Mouse (Mus musculus) heart, postnatal 0 days (tissue): ENCODE data around the gene Rtp3. TPM values are rescaled to one million over a fixed set of nuclear protein-coding genes. Genes with fewer than 3 reads are reported as not detected.

Source experiments
- ATAC-seq: fragments of 200-750 bp; cut with Nextera tagmentation; 2 replicates; pipeline ENCODE4 v1.8.0; 2017; ENCODE audit warnings: low read depth, moderate number of reproducible peaks, moderate library complexity; ENCODE audit not compliant: insufficient read depth
- DNase-seq: peaks from one replicate; pipeline ENCODE4 v3.0.0-alpha.2; 2016; ENCODE audit warnings: low spot score
- H3K27ac ChIP-seq: fragments of 300-500 bp; sonication (generic); 2 replicates; pipeline ENCODE4 v1.5.1; 2014; ENCODE audit warnings: low read depth, mild to moderate bottlenecking
- H3K27me3 ChIP-seq: fragments of 300-500 bp; sonication (generic); 2 replicates; pipeline ENCODE4 v1.6.1; 2014; ENCODE audit warnings: low read length, mixed read lengths; ENCODE audit not compliant: control insufficient read depth, insufficient read depth
- H3K36me3 ChIP-seq: fragments of 300-500 bp; sonication (generic); replicated peaks from 2 replicates; pipeline ENCODE4 v1.6.1; 2014; ENCODE audit warnings: low read length, mixed read lengths; ENCODE audit not compliant: control insufficient read depth, insufficient read depth
- H3K4me1 ChIP-seq: fragments of 300-500 bp; sonication (generic); 2 replicates; pipeline ENCODE4 v1.6.1; 2014; ENCODE audit warnings: antibody characterized with exemption; ENCODE audit not compliant: control insufficient read depth, insufficient read depth
- H3K4me2 ChIP-seq: fragments of 300-500 bp; sonication (generic); 2 replicates; pipeline ENCODE4 v1.6.1; 2014; ENCODE audit warnings: low read depth, mild to moderate bottlenecking, low read length, moderate library complexity
- H3K4me3 ChIP-seq: fragments of 300-500 bp; sonication (generic); 2 replicates; pipeline ENCODE4 v1.5.1; 2014; ENCODE audit warnings: low read depth, low read length
- H3K9ac ChIP-seq: fragments of 300-500 bp; sonication (generic); replicated peaks from 2 replicates; pipeline ENCODE4 v1.6.1; 2014; ENCODE audit warnings: low read depth, low read length, mixed read lengths
- H3K9me3 ChIP-seq: fragments of 300-500 bp; sonication (generic); replicated peaks from 2 replicates; pipeline ENCODE4 v1.6.1; 2016; ENCODE audit warnings: low read length; ENCODE audit not compliant: control insufficient read depth
- CTCF ChIP-seq: IDR thresholded peaks from 2 replicates; pipeline ENCODE4 v1.5.1; 2016; ENCODE audit warnings: antibody characterized with exemption, control low read depth, low read depth
- EP300 ChIP-seq: IDR thresholded peaks from 2 replicates; pipeline ENCODE4 v1.6.1; 2016; ENCODE audit warnings: antibody characterized with exemption, low read depth
- WGBS: fragments of 180-500 bp; shearing (Covaris S2); extraction: QIAGEN DNeasy Blood & Tissue Kit; methylation state at CpG from one replicate; pipeline ENCODE4 v1.1.7; 2014; 5-methylcytosine and 5-hydroxymethylcytosine counted together
- polyA plus RNA-seq: library from polyadenylated mRNA; unstranded; fragments of >200 nt; fragmentation: Nextera tagmentation; extraction: Ambion mirVana; gene quantifications from 2 replicates; pipeline ENCODE4 v1.2.1, GENCODE M21; 2015
- total RNA-seq: library from RNA; depleted of rRNA; stranded (reverse); fragments of >200 nt; gene quantifications from 2 replicates; pipeline ENCODE4 v1.2.3, GENCODE M21; 2014; ENCODE audit warnings: low replicate concordance

The Rtp3 gene
- total and polyA plus RNA-seq, 2 experiments from 2014 or later: 0.26 to 1.4 TPM

DNA sequence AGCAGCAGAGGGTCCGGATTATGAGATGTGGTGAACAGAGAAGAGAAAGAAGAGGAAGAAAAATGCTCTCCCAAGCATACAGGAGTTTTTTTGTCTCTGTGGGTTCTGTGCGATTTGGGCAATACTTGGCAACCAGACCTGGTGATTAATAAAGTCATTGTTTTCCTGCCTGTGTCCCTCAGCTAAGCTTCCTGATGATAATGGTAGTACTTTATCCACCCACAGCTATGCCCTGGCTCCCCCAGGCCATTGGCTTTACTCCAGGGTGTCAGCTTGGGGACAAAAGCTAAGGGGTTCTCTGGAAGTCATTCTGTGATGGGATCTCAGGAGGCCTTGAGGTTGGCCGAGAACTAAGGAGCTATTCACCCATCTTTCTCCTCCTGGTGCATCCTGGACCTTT is 21.7 kb upstream of the Rtp3 start:
- ATAC-seq (no peak), DNase-seq (no peak)
- Histone ChIP-seq H3K9me3 (no peaks in the 10 kb centered on the region), H3K27ac (no peak overlapping the region), H3K9ac (no peak overlapping the region), H3K27me3 (no peaks in the 10 kb centered on the region), H3K4me1 (peaks cover 7% of the 10 kb centered on the region; the same call in 1 of the 2 replicates), H3K4me3 (no peak overlapping the region), H3K36me3 (no peaks in the 10 kb centered on the region), H3K4me2 (no peak overlapping the region)
- TF ChIP-seq EP300 (no peak), CTCF (no peak)
- 67% methylated on average over 3 of the region's 3 CpGs for WGBS

DNA sequence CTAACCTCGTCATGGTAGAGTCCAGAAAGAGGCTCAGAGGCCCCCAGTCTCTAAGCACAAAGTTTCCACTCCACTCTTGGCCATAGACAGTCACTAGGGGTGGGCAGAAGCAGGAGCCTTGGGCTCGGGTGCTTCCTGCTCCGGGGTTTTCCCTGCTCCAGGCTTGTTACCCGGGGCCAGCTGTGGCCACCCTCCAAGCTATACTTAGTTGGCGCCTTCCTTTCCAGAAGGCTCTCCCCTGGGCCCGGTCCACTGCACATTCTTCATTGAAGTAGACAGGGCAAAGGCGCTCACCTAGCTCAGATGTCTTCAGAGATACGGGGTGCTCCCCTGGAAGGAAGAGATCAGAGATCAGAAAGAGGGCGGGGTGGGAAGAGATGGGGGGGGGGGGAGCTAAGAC is 21.2 kb upstream of the Rtp3 start:
- no peak overlapping the region for H3K4me2 ChIP-seq
- H3K27ac ChIP-seq: no peak overlapping the region
- H3K4me3 ChIP-seq: no peak overlapping the region
- ATAC-seq (no peak), DNase-seq (no peak)
- no peaks in the 10 kb centered on the region for H3K9me3 ChIP-seq
- no peaks in the 10 kb centered on the region for H3K27me3 ChIP-seq
- H3K36me3 ChIP-seq: no peaks in the 10 kb centered on the region
- peaks cover 7% of the 10 kb centered on the region; the same call in 1 of the 2 replicates for H3K4me1 ChIP-seq
- WGBS: 63% methylated on average over 9 of the region's 9 CpGs
- no peak overlapping the region for H3K9ac ChIP-seq
- no peak for TF ChIP-seq EP300
- TF ChIP-seq CTCF: no peak

DNA sequence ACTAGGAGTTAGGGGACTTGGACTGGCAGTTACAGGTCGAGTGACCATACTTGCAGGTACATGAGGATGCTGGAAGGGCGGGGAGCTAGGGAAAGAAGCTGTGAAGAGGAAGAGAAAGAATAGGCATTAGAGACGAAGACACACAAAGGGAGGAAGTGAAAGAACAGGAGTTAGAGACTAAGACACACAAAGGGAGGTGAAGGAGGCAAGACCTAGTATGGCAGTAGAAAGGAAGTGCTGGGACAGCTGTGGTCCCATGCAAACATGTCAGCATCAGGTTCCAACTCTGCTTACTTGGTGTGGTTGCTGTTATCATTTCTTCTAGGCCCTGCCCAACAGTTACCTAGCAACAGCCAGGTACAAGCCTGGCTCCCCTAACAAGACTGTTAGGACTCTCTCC is 19.4 kb upstream of the Rtp3 start:
- H3K4me3 ChIP-seq: no peak overlapping the region
- H3K4me1 ChIP-seq: peaks cover 7% of the 10 kb centered on the region; the same call in 1 of the 2 replicates
- WGBS: 58% methylated on average over 3 of the region's 3 CpGs
- no peaks in the 10 kb centered on the region for H3K36me3 ChIP-seq
- DNase-seq (no peak), ATAC-seq (no peak)
- H3K4me2 ChIP-seq: no peak overlapping the region
- TF ChIP-seq CTCF (no peak), EP300 (no peak)
- H3K9me3 ChIP-seq: no peaks in the 10 kb centered on the region
- H3K27ac ChIP-seq: no peak overlapping the region
- no peak overlapping the region for H3K9ac ChIP-seq
- no peaks in the 10 kb centered on the region for H3K27me3 ChIP-seq

DNA sequence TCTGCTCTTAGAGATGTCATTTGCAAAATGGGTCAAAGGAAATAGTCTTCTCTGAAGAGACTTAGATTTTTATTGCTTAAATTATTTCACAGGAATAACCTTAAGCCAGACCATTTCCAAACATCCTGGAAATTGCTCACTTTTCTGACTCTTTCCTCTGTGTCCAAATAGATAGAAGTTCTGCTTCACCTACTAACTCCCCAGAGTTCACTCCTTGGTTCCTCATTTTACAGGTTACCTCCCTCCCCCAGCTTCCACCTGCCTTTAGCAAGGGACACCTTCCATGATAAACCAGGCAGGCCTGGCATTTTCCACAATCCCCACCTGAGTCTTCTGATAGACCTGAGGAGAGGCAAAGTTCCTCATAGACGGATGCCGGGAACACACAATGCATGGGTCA is 16.2 kb upstream of the Rtp3 start:
- H3K36me3 ChIP-seq: no peaks in the 10 kb centered on the region
- H3K27ac ChIP-seq: no peak overlapping the region
- ATAC-seq (no peak), DNase-seq (no peak)
- H3K27me3 ChIP-seq: no peaks in the 10 kb centered on the region
- H3K9ac ChIP-seq: no peak overlapping the region
- no peak overlapping the region for H3K4me3 ChIP-seq
- H3K4me2 ChIP-seq: no peak overlapping the region
- no peaks in the 10 kb centered on the region for H3K9me3 ChIP-seq
- WGBS: 79% methylated on average over 2 of the region's 2 CpGs
- TF ChIP-seq CTCF (no peak), EP300 (no peak)
- H3K4me1 ChIP-seq: no peaks in the 10 kb centered on the region

DNA sequence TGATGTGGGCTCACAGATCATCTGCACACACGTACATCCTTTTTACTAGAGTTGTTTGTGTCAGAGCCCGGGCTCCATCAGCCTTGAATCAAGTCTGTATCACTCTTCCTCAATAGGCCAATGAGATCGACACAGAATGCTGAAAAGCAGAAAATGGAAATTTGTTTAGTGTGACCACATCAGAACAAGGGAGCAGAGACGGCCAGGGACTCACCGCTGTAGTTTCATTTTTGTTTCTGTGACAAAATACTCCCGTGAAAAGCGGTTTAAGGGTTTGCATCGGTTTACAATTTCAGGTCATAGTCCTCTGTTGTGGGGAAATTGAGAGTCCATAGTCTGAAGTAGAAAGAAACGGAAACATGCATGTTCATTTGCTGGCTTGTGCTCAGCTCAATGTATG is 12.9 kb upstream of the Rtp3 start:
- no peaks in the 10 kb centered on the region for H3K9me3 ChIP-seq
- H3K27me3 ChIP-seq: no peaks in the 10 kb centered on the region
- H3K4me2 ChIP-seq: no peak overlapping the region
- H3K4me1 ChIP-seq: no peaks in the 10 kb centered on the region
- H3K27ac ChIP-seq: no peak overlapping the region
- TF ChIP-seq EP300 (no peak), CTCF (no peak)
- H3K36me3 ChIP-seq: no peaks in the 10 kb centered on the region
- ATAC-seq (no peak), DNase-seq (no peak)
- H3K4me3 ChIP-seq: no peak overlapping the region
- WGBS: 87% methylated on average over 9 of the region's 9 CpGs
- no peak overlapping the region for H3K9ac ChIP-seq

DNA sequence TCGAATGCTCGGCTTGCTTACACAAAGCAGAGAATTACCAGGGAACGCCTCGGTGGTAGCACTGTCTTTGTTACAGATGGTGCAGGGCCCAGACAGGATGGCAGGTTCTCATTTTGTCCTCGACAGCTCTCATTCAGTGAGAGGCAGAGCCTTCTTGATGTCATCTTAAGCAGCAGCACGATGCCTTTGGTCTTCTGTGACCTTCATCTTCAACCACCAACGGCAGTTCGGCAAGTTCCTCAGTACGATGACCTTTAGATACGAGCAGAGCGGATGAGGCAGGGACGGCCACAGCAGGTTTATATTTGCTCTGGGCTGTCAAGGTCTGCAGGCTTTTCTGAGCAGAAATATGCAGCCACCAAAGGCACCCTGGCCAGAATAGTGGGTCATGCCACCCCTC is 11.2 kb upstream of the Rtp3 start:
- WGBS: 85% methylated on average over 12 of the region's 12 CpGs
- no peaks in the 10 kb centered on the region for H3K27me3 ChIP-seq
- no peak for DNase-seq
- H3K9ac ChIP-seq: no peak overlapping the region
- no peak overlapping the region for H3K4me3 ChIP-seq
- no peaks in the 10 kb centered on the region for H3K9me3 ChIP-seq
- H3K4me2 ChIP-seq: no peak overlapping the region
- TF ChIP-seq CTCF (no peak), EP300 (no peak)
- no peaks in the 10 kb centered on the region for H3K36me3 ChIP-seq
- H3K4me1 ChIP-seq: no peaks in the 10 kb centered on the region
- H3K27ac ChIP-seq: no peak overlapping the region
- ATAC-seq: no peak
